Mouse (Mus musculus) monocyte, adult 5-6 weeks (primary cell): Measurements from ENCODE around the gene Gpt2. TPM values are rescaled to one million over a fixed set of nuclear protein-coding genes. Genes with fewer than 3 reads are reported as not detected.

Experiments
- ATAC-seq: fragments of 153-309, 156-312 bp; replicated peaks from 2 replicates; pipeline ENCODE4 v1.8.0; 2017; ENCODE audit warnings: mild to moderate bottlenecking; ENCODE audit not compliant: low TSS enrichment, insufficient number of reproducible peaks, severe bottlenecking, poor library complexity, low FRiP score
- total RNA-seq: library from RNA; stranded (forward); fragments of 200-1000, 200-491, 200-594 nt; gene quantifications from 3 replicates; pipeline ENCODE4 v1.2.3, GENCODE M21; 2017

Gpt2 gene
- total RNA-seq, 1 experiment from 2014 or later, result not detected

- ATAC-seq, result no peak
These were observed 12.7 kb upstream of the Gpt2 start for GRCm38 (mm10) chr8:85479710-85480109.

- ATAC-seq, result peak; percentile 95
These were observed 10.5 kb upstream of the Gpt2 start for GRCm38 (mm10) chr8:85481900-85482299.

GRCm38 (mm10) chr8:85482427-85482826 is 9.9 kb upstream of the Gpt2 start:
- no peak for ATAC-seq

GRCm38 (mm10) chr8:85487906-85488620 is 4.3 kb upstream of the Gpt2 start:
- ATAC-seq, result no peak

- ATAC-seq, result no peak
These were observed 3.7 kb upstream of the Gpt2 start for GRCm38 (mm10) chr8:85488631-85489030.

GRCm38 (mm10) chr8:85489546-85489945 is 2.8 kb upstream of the Gpt2 start:
- ATAC-seq, result no peak

- no peak for ATAC-seq
These were observed 860 bp downstream of the Gpt2 start for GRCm38 (mm10) chr8:85492940-85493931.

- ATAC-seq, result no peak
These were observed 3.7 kb downstream of the Gpt2 start for GRCm38 (mm10) chr8:85496125-85496524.

- no peak for ATAC-seq
These were observed 4.4 kb downstream of the Gpt2 start for GRCm38 (mm10) chr8:85496778-85497177.

GRCm38 (mm10) chr8:85498577-85498976 is 6.2 kb downstream of the Gpt2 start:
- ATAC-seq, result no peak

- no peak for ATAC-seq
These were observed 8.1 kb downstream of the Gpt2 start for GRCm38 (mm10) chr8:85500460-85500859.

GRCm38 (mm10) chr8:85500955-85501685 is 8.7 kb downstream of the Gpt2 start:
- ATAC-seq, result no peak; the same call in 1 of the 2 replicates

GRCm38 (mm10) chr8:85502381-85502780 is 10.0 kb downstream of the Gpt2 start:
- no peak for ATAC-seq

GRCm38 (mm10) chr8:85503065-85503464 is 10.7 kb downstream of the Gpt2 start:
- ATAC-seq, result no peak

- no peak for ATAC-seq
These were observed 12.3 kb downstream of the Gpt2 start for GRCm38 (mm10) chr8:85504704-85505103.

GRCm38 (mm10) chr8:85506620-85507019 is 14.2 kb downstream of the Gpt2 start:
- ATAC-seq, result no peak

GRCm38 (mm10) chr8:85508661-85509060 is 16.3 kb downstream of the Gpt2 start:
- ATAC-seq, result no peak

GRCm38 (mm10) chr8:85512234-85512633 is 19.9 kb downstream of the Gpt2 start:
- no peak for ATAC-seq

- no peak for ATAC-seq
These were observed 20.9 kb downstream of the Gpt2 start for GRCm38 (mm10) chr8:85513283-85513682.
